Mouse (Mus musculus) left cerebral cortex, adult 2 months (tissue): ENCODE measurements around the gene Eif1ad. TPM values are rescaled to one million over a fixed set of nuclear protein-coding genes. Genes with fewer than 3 reads are reported as not detected.

ENCODE experiments used
- DNase-seq, 2 experiments: peaks; one replicate each; pipeline ENCODE4 v3.0.0; 2021 to 2022; ENCODE audit warnings: low spot score in 2 of 2, mixed read lengths in 1 of 2; ENCODE audit errors: extremely low spot score in 1 of 2
- H3K27ac ChIP-seq: fragments of 200-600 bp; 2 replicates; pipeline ENCODE4 v1.8.1; 2022
- H3K4me3 ChIP-seq: fragments of 200-600 bp; 2 replicates; pipeline ENCODE4 v1.8.1; 2022
- CTCF ChIP-seq: fragments of 200-600 bp; IDR thresholded peaks from 2 replicates; pipeline ENCODE4 v1.8.1; 2022; ENCODE audit warnings: antibody characterized with exemption, mild to moderate bottlenecking, moderate library complexity
- intact Hi-C: fragments of 180-260 bp; cut with DNase I; formaldehyde crosslinking; loops from one replicate; pipeline ENCODE4 v1.15.1; 2025
- total RNA-seq, 2 experiments: library from RNA; stranded (reverse); gene quantifications; 2 replicates each; pipeline ENCODE4 v1.2.3; 2021

Gene Eif1ad
- total RNA-seq, 2 experiments from 2014 or later: 23.4 to 25.5 TPM

DNA sequence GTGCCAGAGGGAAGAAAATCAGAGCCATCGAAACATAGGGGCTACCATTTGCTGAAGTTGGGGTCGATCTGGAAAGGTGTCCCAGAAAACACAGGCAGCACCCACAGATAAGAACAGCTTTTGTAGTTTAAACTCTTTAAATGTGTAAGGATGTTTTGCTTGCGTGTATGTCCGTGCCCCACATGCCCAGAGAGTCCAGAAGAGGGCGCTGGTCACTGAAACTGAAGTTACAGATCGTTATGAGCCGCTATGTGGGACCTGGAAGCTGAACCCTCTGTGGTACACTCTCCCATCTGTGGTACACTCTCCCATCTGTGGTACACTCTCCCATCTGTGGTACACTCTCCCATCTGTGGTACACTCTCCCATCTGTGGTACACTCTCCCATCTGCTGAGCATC is 40.6 kb downstream of the Eif1ad start:
- Histone ChIP-seq H3K4me3 (peak overlapping the region; percentile 50), H3K27ac (peak overlapping the region; percentile 95)
- TF ChIP-seq CTCF: peak; percentile 55
- intact Hi-C loops: no loop called here
- DNase-seq: peak in 1 of 2 experiments; percentile 33

DNA sequence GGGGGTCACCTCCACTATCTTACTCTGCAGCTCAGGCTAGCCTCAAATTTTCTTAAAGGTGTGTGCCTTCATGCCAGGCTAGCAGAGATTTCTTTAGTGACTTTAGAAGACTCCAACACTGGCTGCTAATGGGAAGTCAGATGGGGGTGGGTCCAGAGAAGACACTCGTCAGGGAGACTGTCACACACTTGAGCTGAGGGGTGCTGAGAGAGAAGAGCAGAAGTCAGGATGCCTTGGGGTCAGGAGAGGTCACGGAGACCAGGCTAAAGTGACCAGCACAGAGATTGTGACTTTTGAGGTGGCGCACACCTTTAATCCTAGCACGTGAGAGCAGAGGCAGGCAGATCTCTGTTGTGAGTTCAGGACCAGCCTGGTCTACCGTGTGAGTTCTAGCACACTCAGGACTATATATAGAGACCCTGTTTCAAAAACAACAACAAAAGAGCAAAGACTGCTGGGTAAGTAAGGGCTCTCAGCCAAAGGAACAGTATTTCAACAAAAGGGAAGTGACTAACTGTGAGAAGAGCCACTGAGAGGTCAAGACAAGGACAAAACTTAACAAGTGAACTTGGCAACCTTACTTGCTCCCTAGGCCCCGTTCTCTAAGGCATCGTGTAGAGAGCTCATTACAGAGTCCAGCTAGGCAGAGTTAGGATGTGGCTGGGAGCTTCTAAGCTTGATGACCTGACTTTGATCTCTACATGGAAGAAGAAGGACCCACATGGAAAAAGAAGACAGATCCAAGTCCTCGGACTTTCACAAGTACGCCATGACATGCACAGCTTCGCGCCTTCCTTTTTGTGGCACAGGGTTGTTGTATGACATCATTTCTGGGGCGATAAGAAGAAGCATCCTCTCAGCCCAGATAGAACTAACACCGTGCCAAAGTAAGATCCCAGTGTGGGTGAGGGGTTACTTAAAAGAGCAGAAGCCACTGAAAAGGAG is 41.8 kb downstream of the Eif1ad start:
- TF ChIP-seq CTCF: no peak
- Histone ChIP-seq H3K27ac (no peak overlapping the region), H3K4me3 (no peak overlapping the region)
- intact Hi-C loops: no loop called here
- no peak for DNase-seq

DNA sequence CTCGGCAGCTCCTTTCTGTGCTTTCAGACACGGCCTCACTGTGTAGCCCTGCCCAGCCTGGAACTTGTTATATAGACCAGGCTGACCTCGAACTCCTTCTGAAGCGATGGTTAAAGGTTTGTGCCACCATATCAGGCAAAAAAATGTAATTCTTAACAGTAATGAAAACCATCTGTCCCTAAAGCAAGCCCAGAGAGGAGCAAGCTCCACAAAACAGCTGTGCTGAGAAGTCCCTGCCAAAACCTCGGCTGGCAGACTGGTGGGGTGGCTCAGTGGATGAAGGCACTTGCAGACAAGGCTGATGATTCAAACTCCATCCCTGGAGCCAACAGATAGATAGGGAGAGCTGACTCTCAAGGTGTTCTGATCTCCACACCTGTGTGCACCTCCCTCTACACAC is 42.5 kb downstream of the Eif1ad start:
- Histone ChIP-seq H3K27ac (no peak overlapping the region), H3K4me3 (no peak overlapping the region)
- no peak for DNase-seq
- intact Hi-C loops: no loop called here
- TF ChIP-seq CTCF: no peak

DNA sequence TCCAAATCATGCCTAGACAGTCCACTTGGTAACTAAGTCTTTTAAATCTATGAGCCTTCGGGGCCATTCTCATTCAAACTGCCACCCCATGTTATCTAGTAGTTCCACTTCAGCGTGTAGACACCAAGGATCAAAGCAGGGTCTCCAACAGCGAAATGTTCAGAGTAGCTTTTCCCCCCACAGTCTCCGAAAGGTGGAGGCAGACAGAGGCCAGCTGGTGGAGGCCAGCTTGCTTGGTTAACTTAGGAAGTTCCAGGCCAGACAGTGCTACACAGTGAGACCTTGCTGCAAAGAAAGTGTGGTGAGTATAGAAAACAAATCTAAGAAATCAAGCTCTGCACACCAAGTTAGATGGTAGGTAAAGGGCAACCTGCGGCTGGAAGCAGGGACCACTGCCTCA is 44.1 kb downstream of the Eif1ad start:
- DNase-seq: no peak
- intact Hi-C loops: no loop called here
- H3K4me3 ChIP-seq: no peak overlapping the region
- TF ChIP-seq CTCF: no peak
- H3K27ac ChIP-seq: no peak overlapping the region

DNA sequence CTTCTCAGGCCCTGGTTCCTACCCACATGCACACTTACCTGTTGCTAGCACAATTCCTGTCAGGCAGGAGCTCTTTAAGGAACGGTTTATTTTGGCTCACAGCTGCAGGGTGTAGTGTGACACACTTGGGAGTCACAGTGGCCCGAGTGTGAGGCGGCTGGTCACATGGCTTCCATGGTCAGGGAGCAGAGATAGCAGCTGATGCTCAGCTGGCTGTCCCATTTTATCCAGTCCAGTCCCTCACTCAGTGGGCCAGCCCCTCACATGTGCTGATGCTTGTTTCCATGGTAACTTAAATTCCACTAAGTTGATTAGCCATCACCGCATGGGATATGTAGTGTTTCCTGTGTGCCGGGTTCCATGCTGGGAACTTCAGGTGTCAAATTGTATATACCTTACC is 45.4 kb downstream of the Eif1ad start:
- intact Hi-C loops: no loop called here
- no peak for TF ChIP-seq CTCF
- DNase-seq: no peak
- no peak overlapping the region for H3K27ac ChIP-seq
- H3K4me3 ChIP-seq: no peak overlapping the region

DNA sequence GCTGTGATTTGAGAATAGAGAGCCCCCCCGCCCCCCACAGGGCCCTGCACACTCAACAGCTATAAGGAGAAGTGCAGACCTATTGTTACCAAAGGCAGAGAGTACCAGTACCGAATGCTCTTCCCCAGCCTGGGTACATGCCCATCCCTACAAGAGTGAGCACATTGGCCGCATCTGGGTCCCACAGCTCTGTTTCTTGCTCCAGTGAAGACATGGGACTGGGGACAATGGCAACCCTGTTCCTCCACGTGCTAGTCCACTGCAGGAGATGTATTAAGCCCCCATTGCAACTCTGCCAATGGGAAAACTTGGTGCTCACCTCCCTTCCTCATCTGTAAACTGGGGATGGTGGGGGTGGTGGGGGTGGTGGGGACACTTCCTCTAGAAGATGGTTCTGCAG is 47.3 kb downstream of the Eif1ad start:
- no peak overlapping the region for H3K4me3 ChIP-seq
- TF ChIP-seq CTCF: no peak
- no peak for DNase-seq
- intact Hi-C loops: no loop called here
- H3K27ac ChIP-seq: no peak overlapping the region

DNA sequence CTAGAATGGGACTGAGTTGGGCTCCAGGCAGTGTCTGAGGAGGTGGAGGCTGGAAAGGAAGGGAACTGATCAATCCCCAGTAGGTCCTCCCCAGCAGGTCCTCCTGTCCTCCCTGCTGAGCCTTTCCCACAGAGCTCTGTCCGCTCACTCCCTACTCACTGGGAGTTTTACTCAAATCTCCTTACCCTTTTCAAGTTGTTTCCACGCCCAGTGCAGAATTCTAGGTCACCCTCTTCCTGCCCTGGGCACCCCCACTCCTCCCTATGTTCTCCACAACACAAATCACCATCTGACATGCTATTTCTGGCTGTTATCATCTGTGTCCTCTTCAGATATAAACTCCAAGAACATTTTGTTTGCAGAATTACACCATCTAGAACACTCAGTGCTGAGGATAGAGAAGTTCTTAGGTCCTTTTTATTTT is 48.0 kb downstream of the Eif1ad start:
- intact Hi-C loops: no loop called here
- H3K4me3 ChIP-seq: no peak overlapping the region
- no peak for DNase-seq
- TF ChIP-seq CTCF: no peak
- no peak overlapping the region for H3K27ac ChIP-seq

DNA sequence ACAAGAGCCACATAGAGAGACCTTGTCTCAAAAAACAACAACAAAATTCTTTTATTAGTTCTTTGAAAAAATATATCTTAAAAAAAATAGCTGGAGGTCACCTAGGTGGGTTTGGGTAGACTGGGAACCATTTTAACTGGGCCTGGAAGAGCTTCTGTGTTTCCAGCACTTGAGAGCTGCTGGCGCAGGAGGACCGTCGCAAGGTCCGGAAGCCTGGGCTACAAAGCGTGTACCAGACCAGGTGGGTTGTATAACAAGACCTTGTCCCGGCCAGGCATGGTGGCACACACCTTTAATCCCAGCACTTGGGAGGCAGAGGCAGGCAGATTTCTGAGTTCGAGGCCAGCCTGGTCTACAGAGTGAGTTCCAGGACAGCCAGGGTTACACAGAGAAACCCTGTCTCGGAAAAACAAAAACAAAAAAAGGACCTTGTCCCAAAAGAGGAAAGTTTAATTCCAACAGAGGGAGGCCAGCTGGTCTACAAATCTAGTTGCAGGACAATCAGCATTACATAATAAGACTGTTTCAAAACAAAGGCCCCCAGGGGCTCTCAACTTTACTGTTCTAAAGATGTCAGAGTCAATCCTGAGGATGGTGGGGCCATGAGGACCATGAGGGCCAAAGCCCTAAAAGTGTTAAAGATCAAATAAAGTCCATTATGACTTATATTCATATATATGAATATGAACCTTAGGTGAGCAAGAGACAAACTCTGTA is 52.4 kb downstream of the Eif1ad start:
- Histone ChIP-seq H3K27ac (no peak overlapping the region), H3K4me3 (no peak overlapping the region)
- intact Hi-C loops: no loop called here
- no peak for DNase-seq
- no peak for TF ChIP-seq CTCF

DNA sequence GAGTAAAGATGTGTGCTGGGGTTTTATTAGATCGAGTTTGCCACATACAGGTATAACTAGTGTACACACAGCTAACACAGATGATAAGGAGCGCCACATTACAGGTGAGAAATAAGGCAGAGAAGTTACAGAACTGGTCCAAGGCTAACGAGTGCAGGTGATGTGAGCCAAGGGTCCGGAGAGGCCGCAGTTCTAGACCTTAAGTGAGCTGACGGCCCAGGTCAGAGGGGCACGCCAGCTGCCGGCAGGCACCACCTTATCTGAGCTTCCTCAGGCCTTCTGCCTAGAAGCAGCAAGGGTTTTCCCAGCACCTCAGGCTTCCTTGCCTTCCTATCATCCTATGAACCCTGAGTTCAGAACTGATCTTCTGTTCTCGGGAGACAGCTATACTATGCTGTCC is 53.1 kb downstream of the Eif1ad start:
- no peak for TF ChIP-seq CTCF
- no peak for DNase-seq
- intact Hi-C loops: no loop called here
- no peak overlapping the region for H3K4me3 ChIP-seq
- H3K27ac ChIP-seq: no peak overlapping the region

DNA sequence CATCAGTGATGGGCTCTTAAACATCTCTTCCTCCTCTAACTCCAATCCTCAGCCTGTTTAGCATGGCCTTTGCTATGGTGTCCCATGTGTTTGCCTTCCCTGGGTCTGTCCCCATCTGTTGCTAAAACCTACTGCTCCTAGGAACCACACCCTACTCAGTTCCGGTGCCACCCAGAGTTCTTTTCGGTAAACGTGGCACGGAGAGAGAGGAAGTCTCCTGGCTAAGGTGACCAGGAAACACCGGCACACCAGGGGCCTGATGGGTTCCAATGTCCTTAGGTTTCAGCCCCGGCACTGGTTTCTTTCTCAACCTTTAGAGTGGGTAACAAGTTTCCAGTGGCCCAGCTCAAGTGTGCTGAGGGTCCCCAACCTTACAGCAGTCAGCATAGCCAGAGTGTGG is 54.0 kb downstream of the Eif1ad start:
- intact Hi-C loops: no loop called here
- DNase-seq: no peak
- Histone ChIP-seq H3K4me3 (no peak overlapping the region), H3K27ac (no peak overlapping the region)
- no peak for TF ChIP-seq CTCF

Other genes starting within 250 kb of the Eif1ad start
- 100 to 1,000 TPM; 279 to 291 TPM for gene Klc2, start 248.2 kb upstream of the Eif1ad start, total RNA-seq
- 10 to 100 TPM; 57.5 to 61.2 TPM for gene Pacs1, start 93.6 kb upstream of the Eif1ad start, total RNA-seq
- gene Sf3b2, start 71.3 kb upstream of the Eif1ad start, total RNA-seq: 100 to 1,000 TPM; 194 to 201 TPM
- 10 to 100 TPM; 78.0 to 80.9 TPM for gene Gal3st3, start 68.4 kb upstream of the Eif1ad start, total RNA-seq
- gene Catsper1, start 31.0 kb upstream of the Eif1ad start, total RNA-seq: not detected
- gene Cst6, start 17.2 kb upstream of the Eif1ad start, total RNA-seq: 10 to 100 TPM; 25.7 to 27.4 TPM
- gene Banf1, start 427 bp downstream of the Eif1ad start, total RNA-seq: 10 to 100 TPM; 75.5 to 82.2 TPM
- 100 to 1,000 TPM in 1 of 2 experiments, 10 to 100 TPM in 1; 94.2 to 100 TPM for gene Sart1, start 22.0 kb downstream of the Eif1ad start, total RNA-seq
- not detected for gene Tsga10ip, start 35.8 kb downstream of the Eif1ad start, total RNA-seq
- gene Drap1, start 58.2 kb downstream of the Eif1ad start, total RNA-seq: 100 to 1,000 TPM; 248 to 267 TPM
- 10 to 100 TPM; 68.0 to 74.1 TPM for gene AI837181, start 58.4 kb downstream of the Eif1ad start, total RNA-seq
- gene Fosl1, start 80.8 kb downstream of the Eif1ad start, total RNA-seq: under 1 TPM in 1 of 2 experiments, not detected in 1; 0.65 TPM
- 10 to 100 TPM; 29.5 to 30.6 TPM for gene Ccdc85b, start 91.2 kb downstream of the Eif1ad start, total RNA-seq
- 10 to 100 TPM; 88.9 to 92.1 TPM for gene Fibp, start 93.9 kb downstream of the Eif1ad start, total RNA-seq
- under 1 TPM; 0.36 to 0.47 TPM for gene Ctsw, start 101.8 kb downstream of the Eif1ad start, total RNA-seq
- 10 to 100 TPM; 16.8 to 17.2 TPM for gene Efemp2, start 107.2 kb downstream of the Eif1ad start, total RNA-seq
- gene Mus81, start 121.7 kb downstream of the Eif1ad start, total RNA-seq: 10 to 100 TPM; 33.3 to 33.4 TPM
- gene Cfl1, start 123.7 kb downstream of the Eif1ad start, total RNA-seq: 1,000 to 10,000 TPM; 1,296 to 1,301 TPM
- gene 1700020D05Rik, start 137.0 kb downstream of the Eif1ad start, total RNA-seq: 1 to 10 TPM; 8.0 to 9.2 TPM
- 10 to 100 TPM; 81.5 to 89.0 TPM for gene Snx32, start 143.8 kb downstream of the Eif1ad start, total RNA-seq
- not detected for gene Ovol1, start 193.9 kb downstream of the Eif1ad start, total RNA-seq
- 1 to 10 TPM; 5.4 to 6.0 TPM for gene Ap5b1, start 201.3 kb downstream of the Eif1ad start, total RNA-seq
- 10 to 100 TPM; 77.7 to 82.4 TPM for gene Rnaseh2c, start 235.1 kb downstream of the Eif1ad start, total RNA-seq
- 10 to 100 TPM; 94.3 to 99.2 TPM for gene Kat5, start 243.5 kb downstream of the Eif1ad start, total RNA-seq